Mouse (Mus musculus) forebrain, embryonic 15.5 days (tissue): ENCODE data around the gene Igfbp5. TPM values are rescaled to one million over a fixed set of nuclear protein-coding genes. Genes with fewer than 3 reads are reported as not detected.

Experiments
- ATAC-seq: fragments of 200-750 bp; cut with Nextera tagmentation; replicated peaks from 2 replicates; pipeline ENCODE4 v1.8.0; 2017; ENCODE audit warnings: mild to moderate bottlenecking, moderate TSS enrichment, moderate library complexity
- H3K27ac ChIP-seq: fragments of 300-500 bp; sonication (generic); replicated peaks from 2 replicates; pipeline ENCODE4 v1.5.1; 2015; ENCODE audit warnings: mild to moderate bottlenecking, inconsistent platforms
- H3K27me3 ChIP-seq: fragments of 300-500 bp; sonication (generic); 2 replicates; pipeline ENCODE4 v1.6.1; 2015; ENCODE audit warnings: inconsistent platforms
- H3K36me3 ChIP-seq: fragments of 300-500 bp; sonication (generic); 2 replicates; pipeline ENCODE4 v1.6.1; 2015; ENCODE audit warnings: mild to moderate bottlenecking, inconsistent platforms
- H3K4me1 ChIP-seq: fragments of 300-500 bp; sonication (generic); 2 replicates; pipeline ENCODE4 v1.6.1; 2015; ENCODE audit warnings: inconsistent platforms
- H3K4me2 ChIP-seq: fragments of 300-500 bp; sonication (generic); replicated peaks from 2 replicates; pipeline ENCODE4 v1.6.1; 2015; ENCODE audit warnings: mild to moderate bottlenecking, inconsistent platforms
- H3K4me3 ChIP-seq: fragments of 300-500 bp; sonication (generic); 2 replicates; pipeline ENCODE4 v1.5.1; 2015; ENCODE audit warnings: mild to moderate bottlenecking, inconsistent platforms
- H3K9ac ChIP-seq: fragments of 300-500 bp; sonication (generic); replicated peaks from 2 replicates; pipeline ENCODE4 v1.6.1; 2015; ENCODE audit warnings: mild to moderate bottlenecking, inconsistent platforms
- H3K9me3 ChIP-seq: fragments of 300-500 bp; sonication (generic); 2 replicates; pipeline ENCODE4 v1.6.1; 2016; ENCODE audit warnings: inconsistent platforms
- WGBS: fragments of 180-500 bp; shearing (Covaris S2); methylation state at CpG from one replicate; pipeline ENCODE4 v1.1.7; 2015; ENCODE audit warnings: mixed read lengths; 5-methylcytosine and 5-hydroxymethylcytosine counted together
- polyA plus RNA-seq: library from polyadenylated mRNA; unstranded; fragments of >200 nt; fragmentation: Nextera tagmentation; extraction: Ambion mirVana; gene quantifications from 2 replicates; pipeline ENCODE4 v1.2.1, GENCODE M21; 2015

The Igfbp5 gene
- 22.0 and 24.4 TPM in 2 replicates for polyA plus RNA-seq

DNA sequence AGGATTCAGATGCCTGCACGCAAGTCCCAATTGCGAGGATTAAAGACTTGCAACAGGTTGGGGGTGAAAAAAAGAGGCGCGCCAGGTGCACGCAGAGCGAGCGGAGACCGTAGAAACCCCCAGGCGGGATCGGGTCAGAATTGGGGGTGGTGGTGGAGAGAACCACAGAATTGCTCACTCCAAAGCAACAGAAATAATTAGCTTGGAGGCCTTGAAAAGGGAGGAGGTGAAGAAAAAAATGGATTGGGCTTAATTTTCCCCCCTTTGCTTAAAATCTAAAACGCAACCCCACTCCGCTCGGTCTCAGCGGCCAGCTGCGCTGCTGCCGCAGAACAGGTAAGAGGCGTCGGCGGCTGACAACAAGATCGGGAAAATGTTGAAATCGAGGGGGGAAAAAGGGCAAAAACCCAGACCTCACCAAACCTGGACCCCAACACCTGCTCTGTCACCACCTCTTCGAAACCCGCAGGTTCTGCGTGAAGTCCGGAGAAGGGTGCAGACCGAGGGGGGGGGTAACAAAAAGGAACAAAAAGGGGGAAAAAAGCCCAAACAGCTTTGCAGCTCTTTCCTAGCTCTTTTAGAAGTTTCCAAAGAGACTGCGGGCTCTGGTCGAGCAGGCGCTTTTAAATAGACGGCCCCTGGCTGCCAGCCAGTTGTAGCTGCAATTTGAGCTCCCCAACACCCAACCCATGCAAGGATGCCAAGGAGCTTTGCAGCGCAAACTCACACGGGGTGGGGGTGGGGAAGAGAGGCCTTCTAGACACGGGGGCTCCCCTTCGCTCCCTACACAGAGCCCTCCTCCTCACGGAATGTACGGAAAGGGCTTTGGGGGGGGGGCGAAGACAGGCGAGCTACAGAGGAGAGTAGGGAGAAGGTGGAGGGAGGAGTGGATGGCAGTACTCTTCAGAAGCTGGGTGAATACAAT lies at the start of gene Igfbp5:
Gene Igfbp5 (minus strand): TSS at position 598 of the 925 bp plus-strand sequence.
- Histone ChIP-seq H3K4me1 (peaks cover 61% of the 10 kb centered on the region), H3K9me3 (no peaks in the 10 kb centered on the region), H3K9ac (peak within 1 kb of the TSS; percentile 68), H3K27ac (peak within 1 kb of the TSS; percentile 77), H3K27me3 (no peaks in the 10 kb centered on the region), H3K4me3 (peak within 1 kb of the TSS; percentile 57), H3K36me3 (no peaks in the 10 kb centered on the region), H3K4me2 (peak within 1 kb of the TSS; percentile 98)
- WGBS = under 1% methylated on average over 38 of the region's 38 CpGs
- ATAC-seq = peak; percentile 47

DNA sequence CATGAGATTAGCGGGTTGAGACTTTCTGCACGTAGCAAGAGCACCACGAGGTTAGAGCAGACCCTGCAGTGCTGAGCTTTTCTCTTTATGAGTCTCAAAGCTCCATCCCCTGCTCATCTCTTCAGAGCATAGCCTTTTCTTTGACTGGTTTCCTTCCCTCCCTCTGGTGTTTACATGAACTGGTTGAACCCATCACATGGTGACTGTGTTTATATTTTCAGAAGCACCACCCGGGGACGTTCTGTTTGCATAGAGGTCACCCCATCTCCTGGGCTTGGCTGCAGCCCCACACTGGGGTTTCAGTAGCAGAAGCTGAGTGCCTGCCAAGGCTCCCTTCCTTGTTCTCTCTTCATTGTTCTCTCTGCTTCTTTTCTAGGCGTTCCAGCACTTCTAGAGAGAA lies 40.1 kb upstream of the Igfbp5 start:
- no peaks in the 10 kb centered on the region for H3K36me3 ChIP-seq
- H3K9ac ChIP-seq = no peak overlapping the region
- H3K9me3 ChIP-seq = no peaks in the 10 kb centered on the region
- H3K4me1 ChIP-seq = no peaks in the 10 kb centered on the region
- ATAC-seq = no peak
- H3K27ac ChIP-seq = no peak overlapping the region
- no peak overlapping the region for H3K4me3 ChIP-seq
- WGBS = 71% methylated on average over 6 of the region's 6 CpGs
- H3K4me2 ChIP-seq = no peak overlapping the region
- H3K27me3 ChIP-seq = no peaks in the 10 kb centered on the region

DNA sequence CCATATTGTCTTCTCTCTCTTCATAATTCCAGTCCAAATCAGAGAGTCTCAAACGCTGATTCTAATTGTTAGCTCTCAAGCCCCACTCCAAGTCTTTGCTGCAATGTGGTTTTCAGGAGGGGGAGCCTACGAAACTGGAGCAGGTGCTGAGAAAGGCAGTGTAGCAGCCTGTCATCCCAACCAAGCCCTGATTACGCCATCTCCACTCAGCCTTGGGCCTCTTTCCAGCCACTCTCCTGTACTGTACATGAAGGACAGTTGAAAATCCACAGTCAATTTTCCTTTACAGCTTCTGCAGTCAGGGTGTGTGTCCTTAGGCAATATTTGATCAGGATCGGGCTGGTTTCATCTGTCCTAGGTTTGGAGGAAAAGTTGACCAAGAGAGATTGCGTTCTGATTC lies 38.4 kb upstream of the Igfbp5 start:
- ATAC-seq = no peak
- Histone ChIP-seq H3K9me3 (no peaks in the 10 kb centered on the region), H3K4me3 (no peak overlapping the region), H3K27me3 (no peaks in the 10 kb centered on the region), H3K4me2 (no peak overlapping the region), H3K27ac (no peak overlapping the region), H3K4me1 (no peaks in the 10 kb centered on the region), H3K36me3 (no peaks in the 10 kb centered on the region), H3K9ac (no peak overlapping the region)
- WGBS = 88% methylated on average over 5 of the region's 5 CpGs

DNA sequence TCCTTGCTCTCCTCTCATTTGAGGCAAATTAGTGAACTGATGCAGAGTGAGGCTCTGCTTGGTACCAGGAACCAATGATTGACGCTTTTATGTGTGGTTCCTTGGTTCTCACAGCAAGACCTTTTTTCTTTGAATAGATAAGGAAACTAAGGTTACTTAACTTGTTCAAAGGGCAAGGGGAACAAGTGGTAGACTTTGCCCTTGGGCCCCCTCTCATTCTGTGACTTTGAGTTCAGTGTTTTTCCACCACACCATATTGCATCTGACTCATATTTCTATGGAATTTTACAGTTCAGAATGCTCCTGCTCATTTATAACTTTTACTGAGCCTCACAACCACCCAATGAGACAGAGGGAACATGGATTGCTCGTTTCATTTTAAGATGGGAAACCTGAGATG lies 21.1 kb upstream of the Igfbp5 start:
- Histone ChIP-seq H3K9me3 (no peaks in the 10 kb centered on the region), H3K4me1 (no peaks in the 10 kb centered on the region), H3K27ac (no peak overlapping the region), H3K36me3 (no peaks in the 10 kb centered on the region), H3K27me3 (no peaks in the 10 kb centered on the region), H3K4me2 (no peak overlapping the region), H3K9ac (no peak overlapping the region), H3K4me3 (no peak overlapping the region)
- WGBS = 84% methylated on average over 2 of the region's 2 CpGs
- ATAC-seq = no peak

DNA sequence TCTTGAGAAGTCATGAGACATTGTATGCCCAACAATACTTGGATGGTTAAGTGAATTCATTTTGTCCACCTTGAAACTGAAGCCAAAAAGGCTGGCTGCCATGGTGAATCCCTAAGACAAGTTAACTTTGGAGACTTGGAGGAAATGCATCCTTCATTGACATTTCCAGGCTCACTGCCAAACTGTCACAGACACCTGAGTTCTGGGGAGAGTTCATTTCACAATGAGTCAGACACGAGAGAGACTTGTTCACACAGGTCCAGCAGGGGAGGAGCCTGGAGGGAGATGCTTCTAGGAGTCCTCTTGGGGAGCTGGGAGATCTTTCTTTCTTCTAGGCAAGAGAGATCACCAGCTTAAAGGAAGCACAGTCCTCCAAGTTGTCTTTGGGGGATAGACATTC lies 13.2 kb upstream of the Igfbp5 start:
- ATAC-seq = no peak
- no peaks in the 10 kb centered on the region for H3K4me1 ChIP-seq
- 45% methylated on average over 1 of the region's 1 CpGs for WGBS
- no peak overlapping the region for H3K4me2 ChIP-seq
- H3K36me3 ChIP-seq = no peaks in the 10 kb centered on the region
- no peak overlapping the region for H3K9ac ChIP-seq
- H3K27me3 ChIP-seq = no peaks in the 10 kb centered on the region
- no peaks in the 10 kb centered on the region for H3K9me3 ChIP-seq
- H3K4me3 ChIP-seq = no peak overlapping the region
- no peak overlapping the region for H3K27ac ChIP-seq

DNA sequence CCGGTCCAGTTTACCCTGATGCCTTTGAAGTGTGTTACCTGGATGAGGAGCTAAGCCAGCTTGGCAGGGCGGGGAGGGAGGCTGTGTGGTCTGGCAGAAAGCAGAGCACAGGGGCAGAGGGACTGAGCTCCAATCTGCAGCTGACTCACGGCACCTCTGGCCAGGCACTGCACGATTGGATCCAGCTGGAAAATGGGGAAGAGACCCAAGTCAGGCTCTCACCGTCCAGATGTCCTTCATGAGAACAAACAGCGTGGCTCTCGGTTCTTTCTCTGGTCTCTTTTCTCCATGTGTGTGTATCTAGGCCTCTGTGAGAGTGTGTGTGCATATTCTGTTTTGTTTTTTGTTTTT lies 11.1 kb upstream of the Igfbp5 start:
- WGBS = 88% methylated on average over 7 of the region's 7 CpGs
- Histone ChIP-seq H3K4me2 (no peak overlapping the region), H3K36me3 (no peaks in the 10 kb centered on the region), H3K4me3 (no peak overlapping the region), H3K4me1 (no peaks in the 10 kb centered on the region), H3K9me3 (no peaks in the 10 kb centered on the region), H3K27ac (no peak overlapping the region), H3K9ac (no peak overlapping the region), H3K27me3 (no peaks in the 10 kb centered on the region)
- no peak for ATAC-seq

DNA sequence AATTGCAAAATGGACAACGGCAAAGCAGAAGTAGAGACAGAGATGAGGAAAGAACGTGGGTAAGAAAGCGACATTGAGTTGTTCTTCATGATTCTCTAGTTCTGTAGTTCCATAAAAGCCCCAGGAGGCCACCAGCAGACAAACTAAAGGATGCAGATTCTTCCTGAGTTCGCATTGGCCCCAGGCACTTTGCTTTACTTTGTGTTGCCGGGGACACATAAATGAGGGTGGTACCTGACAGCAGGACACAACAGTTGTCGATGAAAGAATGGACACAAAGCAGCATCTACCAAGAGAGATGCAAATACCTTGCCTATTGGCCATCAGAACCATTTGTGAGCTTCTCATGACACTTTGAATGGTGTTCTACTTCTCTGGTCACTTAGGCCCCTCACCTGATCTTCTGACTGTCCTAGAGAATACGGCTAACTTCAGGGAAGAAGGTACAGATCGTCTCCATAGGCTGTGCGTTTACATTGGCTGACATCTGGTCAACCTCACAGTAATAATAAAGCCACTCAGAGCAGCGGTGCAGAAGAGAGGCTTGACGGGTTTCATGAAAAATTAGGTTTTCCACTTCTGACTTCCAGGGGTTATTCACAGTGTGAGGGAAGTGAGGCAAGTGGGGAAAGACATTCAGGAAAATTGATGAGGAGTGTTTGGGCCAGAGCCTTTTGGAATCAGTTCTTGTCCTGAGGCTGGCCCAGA lies 10.6 kb upstream of the Igfbp5 start:
- H3K27me3 ChIP-seq = no peaks in the 10 kb centered on the region
- no peaks in the 10 kb centered on the region for H3K9me3 ChIP-seq
- ATAC-seq = no peak
- no peaks in the 10 kb centered on the region for H3K36me3 ChIP-seq
- no peak overlapping the region for H3K27ac ChIP-seq
- no peak overlapping the region for H3K4me3 ChIP-seq
- H3K4me1 ChIP-seq = no peaks in the 10 kb centered on the region
- 90% methylated on average over 11 of the region's 11 CpGs for WGBS
- H3K4me2 ChIP-seq = no peak overlapping the region
- H3K9ac ChIP-seq = no peak overlapping the region

DNA sequence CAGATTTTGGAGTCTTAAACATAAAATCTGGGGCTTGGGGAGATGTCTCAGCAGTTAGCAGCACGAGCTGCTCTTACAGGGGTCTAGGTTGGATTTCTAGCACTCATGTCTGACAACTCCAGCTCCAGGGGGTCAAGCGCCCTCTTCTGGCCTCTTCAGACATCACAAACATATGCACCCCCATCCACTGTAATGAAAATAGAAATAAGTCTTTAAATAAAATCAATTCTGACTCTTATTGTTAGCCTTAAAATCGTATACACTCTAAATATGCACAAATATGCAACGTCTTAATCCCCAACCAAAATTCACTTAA lies 4.6 kb upstream of the Igfbp5 start:
- WGBS = 60% methylated on average over 4 of the region's 4 CpGs
- no peaks in the 10 kb centered on the region for H3K9me3 ChIP-seq
- no peaks in the 10 kb centered on the region for H3K36me3 ChIP-seq
- no peaks in the 10 kb centered on the region for H3K27me3 ChIP-seq
- H3K9ac ChIP-seq = no peak overlapping the region
- H3K4me1 ChIP-seq = peaks cover 20% of the 10 kb centered on the region
- no peak overlapping the region for H3K4me3 ChIP-seq
- ATAC-seq = no peak
- no peak overlapping the region for H3K27ac ChIP-seq
- H3K4me2 ChIP-seq = no peak overlapping the region

DNA sequence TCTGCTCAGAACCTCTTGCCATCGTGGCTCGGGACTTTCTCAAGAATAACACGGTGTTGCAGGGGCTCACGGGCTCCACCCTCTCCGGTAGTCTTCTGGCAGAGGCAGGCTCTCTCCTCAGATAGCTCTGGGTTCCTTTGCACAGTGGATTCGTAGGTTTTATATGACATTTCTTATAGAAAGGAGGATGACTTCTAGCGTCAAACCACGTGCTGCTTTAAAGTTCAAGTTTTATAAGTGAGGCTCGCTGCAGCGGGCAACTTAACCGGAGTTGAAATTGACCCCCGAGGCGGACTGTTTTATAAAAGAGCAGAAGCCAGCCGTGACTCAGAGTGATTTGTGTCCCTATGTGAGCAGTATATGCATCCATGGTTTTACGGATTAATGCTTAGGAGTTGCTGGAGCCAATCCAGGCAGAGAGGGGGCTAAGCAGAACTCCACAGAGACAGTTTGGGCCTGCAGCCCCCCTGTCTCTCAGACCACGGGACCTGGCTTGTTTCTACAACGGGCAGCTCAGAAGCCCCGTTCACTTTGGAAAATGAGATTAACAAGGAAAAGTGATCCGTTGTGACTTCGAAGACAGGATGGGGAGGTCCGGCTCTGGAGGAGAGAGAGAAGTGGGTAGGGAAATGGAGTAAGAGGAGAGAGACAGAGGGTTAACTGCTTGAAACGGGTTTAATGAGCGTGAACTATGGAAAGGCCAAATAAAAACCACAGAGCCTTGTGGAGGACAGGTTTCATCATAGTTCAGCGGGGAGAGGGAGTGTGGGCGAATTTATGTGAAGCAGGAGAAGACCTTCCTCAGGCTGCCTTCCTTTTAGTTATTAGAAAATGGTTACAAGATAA lies 4.0 kb upstream of the Igfbp5 start:
- H3K36me3 ChIP-seq = no peaks in the 10 kb centered on the region
- H3K4me2 ChIP-seq = no peak overlapping the region
- no peak overlapping the region for H3K9ac ChIP-seq
- H3K27me3 ChIP-seq = no peaks in the 10 kb centered on the region
- 72% methylated on average over 25 of the region's 25 CpGs for WGBS
- no peak for ATAC-seq
- H3K4me1 ChIP-seq = peaks cover 26% of the 10 kb centered on the region
- no peak overlapping the region for H3K4me3 ChIP-seq
- H3K9me3 ChIP-seq = no peaks in the 10 kb centered on the region
- H3K27ac ChIP-seq = no peak overlapping the region

DNA sequence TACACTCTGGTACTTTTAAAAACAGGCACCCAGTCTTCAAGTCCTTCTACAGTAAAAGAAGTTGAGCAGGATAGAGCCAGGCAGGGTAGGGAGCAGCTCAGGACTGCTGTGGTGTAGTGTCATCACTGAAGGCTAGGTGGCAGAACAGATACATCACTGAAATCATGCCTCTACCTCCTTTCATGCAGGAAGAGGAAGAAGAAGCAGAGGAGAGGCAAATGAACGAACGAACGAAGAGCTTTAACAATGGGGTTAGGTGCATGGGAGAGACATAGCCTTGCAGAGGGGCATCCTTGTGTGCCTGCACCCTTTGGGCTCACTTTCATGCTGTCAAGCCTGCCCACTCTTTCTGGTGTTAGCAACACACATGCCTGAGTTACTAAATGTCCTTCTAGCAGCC lies 3.2 kb upstream of the Igfbp5 start:
- peak; percentile 26; the same call in 1 of the 2 replicates for ATAC-seq
- H3K27ac ChIP-seq = no peak overlapping the region
- H3K9ac ChIP-seq = no peak overlapping the region
- no peak overlapping the region for H3K4me3 ChIP-seq
- H3K4me1 ChIP-seq = peaks cover 34% of the 10 kb centered on the region
- WGBS = 8% methylated on average over 3 of the region's 3 CpGs
- H3K36me3 ChIP-seq = no peaks in the 10 kb centered on the region
- 0 out of 2 replicates have a peak overlapping the region, but pooled peaks have one; percentile 23 for H3K4me2 ChIP-seq
- H3K9me3 ChIP-seq = no peaks in the 10 kb centered on the region
- H3K27me3 ChIP-seq = no peaks in the 10 kb centered on the region

DNA sequence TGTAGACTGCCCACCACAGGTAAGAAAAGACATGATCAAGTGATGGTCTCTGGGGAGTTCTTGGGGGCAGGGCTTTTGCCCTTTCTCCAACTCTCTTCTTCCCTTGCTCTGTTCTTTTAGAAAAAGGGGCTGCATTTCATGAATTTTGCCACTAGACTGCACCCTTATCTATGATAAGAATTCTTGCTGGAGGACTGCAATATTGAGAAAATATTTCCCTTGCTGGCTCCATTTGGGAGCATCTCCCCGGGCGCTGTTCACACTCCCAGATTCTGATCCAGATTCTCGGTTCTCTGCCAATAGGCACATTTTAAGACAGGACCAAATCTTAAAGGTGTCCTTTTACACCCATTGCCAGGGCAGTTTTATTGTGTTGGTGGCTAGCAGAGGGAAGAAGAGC lies 1.4 kb upstream of the Igfbp5 start:
- no peak overlapping the region for H3K9ac ChIP-seq
- no peak overlapping the region for H3K27ac ChIP-seq
- H3K27me3 ChIP-seq = no peaks in the 10 kb centered on the region
- no peaks in the 10 kb centered on the region for H3K36me3 ChIP-seq
- ATAC-seq = no peak
- no peaks in the 10 kb centered on the region for H3K9me3 ChIP-seq
- H3K4me3 ChIP-seq = no peak overlapping the region
- no peak overlapping the region for H3K4me2 ChIP-seq
- H3K4me1 ChIP-seq = peaks cover 46% of the 10 kb centered on the region
- WGBS = 50% methylated on average over 3 of the region's 3 CpGs

DNA sequence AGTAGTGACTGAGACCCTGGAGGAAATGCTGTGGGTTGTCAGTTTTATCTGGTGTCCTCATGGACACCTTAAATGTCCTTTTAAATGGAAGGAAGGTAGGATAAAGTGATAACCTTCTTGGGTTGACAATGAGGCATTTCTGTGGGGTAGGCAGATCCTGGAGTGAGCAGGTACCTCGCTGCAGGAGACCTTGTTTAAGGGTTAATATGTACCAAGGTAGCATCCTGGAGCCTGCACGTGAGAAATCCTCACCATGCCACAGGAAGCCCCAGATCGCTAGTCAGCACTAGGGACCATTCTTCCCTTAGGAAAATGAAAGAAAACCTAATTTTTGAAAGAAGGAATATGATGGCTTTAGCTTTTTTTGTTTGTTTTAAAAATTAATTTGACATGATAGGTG lies 1.0 kb upstream of the Igfbp5 start:
- no peak overlapping the region for H3K4me2 ChIP-seq
- no peaks in the 10 kb centered on the region for H3K9me3 ChIP-seq
- WGBS = 11% methylated on average over 3 of the region's 3 CpGs
- peaks cover 49% of the 10 kb centered on the region for H3K4me1 ChIP-seq
- no peaks in the 10 kb centered on the region for H3K27me3 ChIP-seq
- H3K27ac ChIP-seq = no peak overlapping the region
- H3K4me3 ChIP-seq = no peak overlapping the region
- no peaks in the 10 kb centered on the region for H3K36me3 ChIP-seq
- H3K9ac ChIP-seq = no peak overlapping the region
- ATAC-seq = no peak
